Comparison of ENCODE assay signal across 7 mouse cellular contexts in the genomic region with DNA sequence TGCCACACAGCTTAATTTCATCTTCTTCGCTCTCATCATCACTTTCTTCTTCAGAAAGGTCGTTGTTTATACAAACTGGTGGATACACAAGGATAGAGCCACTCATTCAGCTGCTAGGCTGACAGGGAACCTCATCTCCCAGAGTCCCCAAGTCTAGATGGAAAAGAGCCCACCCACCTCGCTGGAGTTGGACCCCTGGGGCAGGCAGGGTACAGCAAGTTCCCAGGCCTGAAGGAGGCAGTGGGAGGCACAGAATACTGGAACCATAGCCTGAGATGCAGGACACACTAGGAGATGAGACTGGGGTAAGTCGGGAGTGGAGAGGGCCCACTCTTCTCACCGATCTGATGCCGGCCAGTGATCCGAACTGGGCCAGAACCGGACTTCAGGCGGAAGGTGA. TPM values are rescaled to one million over a fixed set of nuclear protein-coding genes. Genes with fewer than 3 reads are reported as not detected.
A peak's percentile ranks its signal among the peaks of the same experiment; 100 is the strongest.
DNase-seq lines count a peak whose midpoint lies in the region; ATAC-seq and TF ChIP-seq lines count a peak whose summit lies in the region.

No protein-coding gene starts in this region.

- 33% methylated on average over 9 of the region's 9 CpGs for WGBS in liver, adult 2 months
- 48% methylated on average over 9 of the region's 9 CpGs for WGBS in embryonic facial prominence, embryonic 13.5 days
- WGBS in intestine, postnatal 0 days: 49% methylated on average over 9 of the region's 9 CpGs
- WGBS in neural tube, embryonic 15.5 days: 51% methylated on average over 9 of the region's 9 CpGs

- peak overlapping the region; percentile 92 for H3K4me3 ChIP-seq in liver, adult 2 months (ENCODE audit: insufficient read depth, low read depth, low read length)
- peak overlapping the region; percentile 92 for H3K4me3 ChIP-seq in embryonic facial prominence, embryonic 13.5 days
- H3K4me3 ChIP-seq in intestine, postnatal 0 days (ENCODE audit: low read depth, low read length): peak overlapping the region; percentile 79
- peak overlapping the region; percentile 83 for H3K4me3 ChIP-seq in neural tube, embryonic 15.5 days (replicated peaks)

- no peaks in the 10 kb centered on the region for H3K9me3 ChIP-seq in embryonic facial prominence, embryonic 13.5 days
- no peaks in the 10 kb centered on the region for H3K9me3 ChIP-seq in intestine, postnatal 0 days (ENCODE audit: control insufficient read depth)
- H3K9me3 ChIP-seq in neural tube, embryonic 15.5 days (replicated peaks): no peaks in the 10 kb centered on the region

- peaks cover 5% of the 10 kb centered on the region; the same call in 1 of the 2 replicates for H3K79me2 ChIP-seq in liver, adult 2 months (ENCODE audit: control insufficient read depth, insufficient read depth, low read length)

- peaks cover 7% of the 10 kb centered on the region for H3K36me3 ChIP-seq in liver, adult 2 months (ENCODE audit: control insufficient read depth, insufficient read depth, low read length)
- peaks cover 16% of the 10 kb centered on the region for H3K36me3 ChIP-seq in embryonic facial prominence, embryonic 13.5 days
- peaks cover 17% of the 10 kb centered on the region for H3K36me3 ChIP-seq in intestine, postnatal 0 days (ENCODE audit: control insufficient read depth, insufficient read depth)
- peaks cover 14% of the 10 kb centered on the region for H3K36me3 ChIP-seq in neural tube, embryonic 15.5 days

- H3K27ac ChIP-seq in liver, adult 2 months (replicated peaks; ENCODE audit: insufficient read depth, low read depth, low read length): no peak overlapping the region
- H3K27ac ChIP-seq in embryonic facial prominence, embryonic 13.5 days: no peak overlapping the region
- H3K27ac ChIP-seq in intestine, postnatal 0 days (ENCODE audit: low read depth, low read length): no peak overlapping the region
- no peak overlapping the region for H3K27ac ChIP-seq in neural tube, embryonic 15.5 days (replicated peaks)

- DNase-seq in liver, adult 2 months (ENCODE audit: extremely low read depth, low read depth, low spot score): no peak
- DNase-seq in liver: no peak
- no peak for DNase-seq in left cerebral cortex, adult 9 months (ENCODE audit: low spot score in 2 of 2)
- no peak for DNase-seq in adrenal gland, postnatal 25 days

- H3K4me2 ChIP-seq in embryonic facial prominence, embryonic 13.5 days: peak overlapping the region; percentile 94
- peak overlapping the region; percentile 96 for H3K4me2 ChIP-seq in intestine, postnatal 0 days (replicated peaks; ENCODE audit: low read depth)
- peak overlapping the region; percentile 95 for H3K4me2 ChIP-seq in neural tube, embryonic 15.5 days

- peaks cover 18% of the 10 kb centered on the region for H3K4me1 ChIP-seq in liver, adult 2 months (ENCODE audit: control insufficient read depth, insufficient read depth, low read length)
- peaks cover 43% of the 10 kb centered on the region for H3K4me1 ChIP-seq in embryonic facial prominence, embryonic 13.5 days
- H3K4me1 ChIP-seq in intestine, postnatal 0 days (replicated peaks; ENCODE audit: control insufficient read depth, insufficient read depth, low read length): peaks cover 3% of the 10 kb centered on the region; the same call in 1 of the 2 replicates
- peaks cover 26% of the 10 kb centered on the region for H3K4me1 ChIP-seq in neural tube, embryonic 15.5 days

- no peak for ATAC-seq in embryonic facial prominence, embryonic 13.5 days (ENCODE audit: insufficient number of reproducible peaks, insufficient read depth, low FRiP score, low TSS enrichment, low read depth)
- no peak for ATAC-seq in intestine, postnatal 0 days
- ATAC-seq in neural tube, embryonic 15.5 days (ENCODE audit: low FRiP score): no peak

- no peak for TF ChIP-seq POLR2A in liver, adult 2 months (IDR thresholded peaks at IDR 0.05; ENCODE audit: extremely low read depth, insufficient read depth, low read length)

- TF ChIP-seq CTCF in liver, adult 2 months (IDR thresholded peaks at IDR 0.05; ENCODE audit: low read depth, low read length): no peak
- no peak for TF ChIP-seq CTCF in intestine, postnatal 0 days (IDR thresholded peaks at IDR 0.05; ENCODE audit: low read depth)

- H3K9ac ChIP-seq in liver, adult 2 months (ENCODE audit: low read depth, low read length): peak overlapping the region; percentile 92
- H3K9ac ChIP-seq in embryonic facial prominence, embryonic 13.5 days: peak overlapping the region; percentile 93; the same call in 1 of the 2 replicates
- no peak overlapping the region for H3K9ac ChIP-seq in intestine, postnatal 0 days (ENCODE audit: low read depth, low read length)
- no peak overlapping the region for H3K9ac ChIP-seq in neural tube, embryonic 15.5 days (replicated peaks)

- H3K27me3 ChIP-seq in liver, adult 2 months (ENCODE audit: control insufficient read depth, insufficient read depth, low read length): 0 out of 2 replicates have a peak, but pooled peaks cover 3% of the 10 kb centered on the region
- H3K27me3 ChIP-seq in embryonic facial prominence, embryonic 13.5 days: peaks cover 42% of the 10 kb centered on the region
- peaks cover 29% of the 10 kb centered on the region for H3K27me3 ChIP-seq in intestine, postnatal 0 days (replicated peaks; ENCODE audit: control insufficient read depth, insufficient read depth, low read length)
- peaks cover 40% of the 10 kb centered on the region for H3K27me3 ChIP-seq in neural tube, embryonic 15.5 days (replicated peaks)

RNA-seq across cellular contexts. Expression of gene Npm3, which starts 1.2 kb away (rescaled TPM):
- 23.0 and 29.1 TPM in 2 replicates for total RNA-seq in liver, adult 2 months (2014; rRNA removed)
- 31.7 and 32.2 TPM in 2 replicates for polyA plus RNA-seq in liver, adult 2 months (2012; rRNA removed)
- polyA plus RNA-seq in embryonic facial prominence, embryonic 13.5 days (2015; fragmentation: Nextera tagmentation; extraction: Ambion mirVana): 16.8 and 17.7 TPM in 2 replicates
- polyA plus RNA-seq in intestine, postnatal 0 days (2015; fragmentation: Nextera tagmentation; extraction: Ambion mirVana): 8.5 and 9.0 TPM in 2 replicates
- 7.1 and 9.1 TPM in 2 replicates for polyA plus RNA-seq in neural tube, embryonic 15.5 days (2015; fragmentation: Nextera tagmentation; extraction: Ambion mirVana)
- 29.0 and 34.7 TPM in 2 replicates for total RNA-seq in adrenal gland, postnatal 25 days (2021)

RNA-seq across cellular contexts. Expression of gene Fgf8, which starts 5.5 kb away (rescaled TPM):
- not detected in 2 replicates for total RNA-seq in liver, adult 2 months (2014; rRNA removed)
- not detected in 2 replicates for polyA plus RNA-seq in liver, adult 2 months (2012; rRNA removed)
- 1.6 and 2.5 TPM in 2 replicates for polyA plus RNA-seq in embryonic facial prominence, embryonic 13.5 days (2015; fragmentation: Nextera tagmentation; extraction: Ambion mirVana)
- not detected in 2 replicates for polyA plus RNA-seq in intestine, postnatal 0 days (2015; fragmentation: Nextera tagmentation; extraction: Ambion mirVana)
- polyA plus RNA-seq in neural tube, embryonic 15.5 days (2015; fragmentation: Nextera tagmentation; extraction: Ambion mirVana): 0.13 and 0.31 TPM in 2 replicates
- not detected in 2 replicates for total RNA-seq in adrenal gland, postnatal 25 days (2021)

RNA-seq across cellular contexts. Expression of gene Mgea5, which starts 35.4 kb away (rescaled TPM):
- total RNA-seq in liver, adult 2 months (2014; rRNA removed): 44.3 and 51.1 TPM in 2 replicates
- 9.4 and 11.1 TPM in 2 replicates for polyA plus RNA-seq in liver, adult 2 months (2012; rRNA removed)
- 70.7 and 74.5 TPM in 2 replicates for polyA plus RNA-seq in embryonic facial prominence, embryonic 13.5 days (2015; fragmentation: Nextera tagmentation; extraction: Ambion mirVana)
- polyA plus RNA-seq in intestine, postnatal 0 days (2015; fragmentation: Nextera tagmentation; extraction: Ambion mirVana): 18.2 and 19.3 TPM in 2 replicates
- polyA plus RNA-seq in neural tube, embryonic 15.5 days (2015; fragmentation: Nextera tagmentation; extraction: Ambion mirVana): 64.6 and 71.2 TPM in 2 replicates
- 84.7 and 93.9 TPM in 2 replicates for total RNA-seq in adrenal gland, postnatal 25 days (2021)

Comparison
In these comparisons a context has a peak if more than half of its experiments do, and no peak if none do; other contexts are left out.
1. H3K9ac ChIP-seq: peak in liver, adult 2 months (single experiment) and embryonic facial prominence, embryonic 13.5 days (single experiment); none in intestine, postnatal 0 days (single experiment) and neural tube, embryonic 15.5 days (single experiment).
2. Peak in every context shown above with its lines, with median percentiles within 50 percentile points of each other: H3K4me3 ChIP-seq and H3K4me2 ChIP-seq.